Mouse (Mus musculus): Measurements from ENCODE around the gene Agap1.

Agap1 gene

GRCm38 (mm10) chr1:89717100-89717499 lies 262.5 kb downstream of the Agap1 start:
- no peak for DNase-seq

- DNase-seq, result no peak
These were observed 264.3 kb downstream of the Agap1 start for GRCm38 (mm10) chr1:89718782-89719403.

GRCm38 (mm10) chr1:89724141-89724540 lies 269.5 kb downstream of the Agap1 start:
- DNase-seq, result no peak

GRCm38 (mm10) chr1:89724555-89724954 lies 269.9 kb downstream of the Agap1 start:
- DNase-seq, result no peak

- DNase-seq, result no peak
These were observed 270.4 kb downstream of the Agap1 start for GRCm38 (mm10) chr1:89724957-89725356.

GRCm38 (mm10) chr1:89728481-89728880 lies 273.9 kb downstream of the Agap1 start:
- peak; percentile 63 to 73 for DNase-seq

- DNase-seq, result peak in 1 of 2 experiments; percentile 32
These were observed 276.1 kb downstream of the Agap1 start for GRCm38 (mm10) chr1:89730589-89731195.

GRCm38 (mm10) chr1:89734368-89734767 lies 279.8 kb downstream of the Agap1 start:
- no peak for DNase-seq

- DNase-seq, result no peak
These were observed 280.5 kb downstream of the Agap1 start for GRCm38 (mm10) chr1:89735146-89735545.

- DNase-seq, result no peak
These were observed 281.4 kb downstream of the Agap1 start for GRCm38 (mm10) chr1:89736021-89736420.

- no peak for DNase-seq
These were observed 284.6 kb downstream of the Agap1 start for GRCm38 (mm10) chr1:89739067-89739774.

GRCm38 (mm10) chr1:89739775-89740099 lies 285.1 kb downstream of the Agap1 start:
- no peak for DNase-seq

GRCm38 (mm10) chr1:89742359-89742758 lies 287.8 kb downstream of the Agap1 start:
- DNase-seq, result no peak

- no peak for DNase-seq
These were observed 291.6 kb downstream of the Agap1 start for GRCm38 (mm10) chr1:89746171-89746570.

- no peak for DNase-seq
These were observed 295.1 kb downstream of the Agap1 start for GRCm38 (mm10) chr1:89749666-89750065.

GRCm38 (mm10) chr1:89750495-89750894 lies 295.9 kb downstream of the Agap1 start:
- DNase-seq, result peak; percentile 41 to 55

GRCm38 (mm10) chr1:89750921-89751320 lies 296.3 kb downstream of the Agap1 start:
- DNase-seq, result no peak

GRCm38 (mm10) chr1:89751344-89751743 lies 296.7 kb downstream of the Agap1 start:
- no peak for DNase-seq

- peak; percentile 36 to 37 for DNase-seq
These were observed 298.1 kb downstream of the Agap1 start for GRCm38 (mm10) chr1:89752659-89753058.

- DNase-seq, result no peak
These were observed 300.8 kb downstream of the Agap1 start for GRCm38 (mm10) chr1:89755358-89755757.

- no peak for DNase-seq
These were observed 301.8 kb downstream of the Agap1 start for GRCm38 (mm10) chr1:89756387-89756786.

- DNase-seq, result peak; percentile 28 to 39
These were observed 302.9 kb downstream of the Agap1 start for GRCm38 (mm10) chr1:89757545-89757944.

GRCm38 (mm10) chr1:89763912-89764311 lies 309.3 kb downstream of the Agap1 start:
- DNase-seq, result no peak

- DNase-seq, result no peak
These were observed 312.3 kb downstream of the Agap1 start for GRCm38 (mm10) chr1:89766891-89767290.

Data from cerebellum, postnatal 10 days (tissue).